9 mouse cellular contexts compared by ENCODE assay signal in the genomic region with DNA sequence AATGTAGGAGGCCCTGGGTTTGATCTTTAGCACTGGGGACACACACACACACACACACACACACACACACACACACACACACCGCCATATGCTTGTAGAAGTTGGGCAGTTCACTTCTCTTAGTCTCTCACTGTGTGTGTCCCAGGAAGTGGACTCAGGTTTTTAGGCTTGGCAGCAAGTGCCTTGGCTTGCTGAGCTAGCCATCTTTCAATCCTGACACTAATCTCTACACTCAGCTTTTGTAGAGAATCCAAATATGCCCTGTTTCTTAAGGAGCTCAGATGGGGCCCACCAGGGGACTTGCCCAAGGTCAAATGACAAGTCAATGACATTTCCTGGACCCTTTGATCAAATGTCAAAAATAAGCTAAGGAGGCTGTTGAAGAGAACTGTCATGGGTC. TPM values are rescaled to one million over a fixed set of nuclear protein-coding genes. Genes with fewer than 3 reads are reported as not detected.
A peak's percentile ranks its signal among the peaks of the same experiment; 100 is the strongest.
DNase-seq lines count a peak whose midpoint lies in the region; ATAC-seq and TF ChIP-seq lines count a peak whose summit lies in the region.
"Had no signal": no experiment of that assay in that cellular context is flagged by ENCODE, and none has a peak within 500 bp of the region (broad histone marks: within the 10 kb centered on the region; RNA-seq: fewer than 3 reads in every experiment).

No protein-coding gene starts in this region.

- DNase-seq in heart, postnatal 4 days, result no peak
- DNase-seq in liver, postnatal 0 days, result no peak
- DNase-seq in spleen, adult 12 weeks (ENCODE audit: low spot score), result no peak
- DNase-seq in retina, postnatal 1 day, result no peak
- no peak for DNase-seq in left cerebral cortex, postnatal 36 days (ENCODE audit: low spot score in 2 of 2)

- ATAC-seq in heart, embryonic 11.5 days (replicated peaks; ENCODE audit: insufficient number of reproducible peaks, low FRiP score, low TSS enrichment), result no peak
- ATAC-seq in CD4-positive, CD25-positive, alpha-beta regulatory T cell, adult 4 months, result peak; percentile 5
- no peak for ATAC-seq in forebrain, embryonic 15.5 days (replicated peaks)
- no peak for ATAC-seq in liver, postnatal 0 days

- H3K4me1 ChIP-seq in heart, embryonic 11.5 days (ENCODE audit: control insufficient read depth, insufficient read depth, low read length), result peaks cover 21% of the 10 kb centered on the region
- H3K4me1 ChIP-seq in forebrain, embryonic 15.5 days, result peaks cover 6% of the 10 kb centered on the region; the same call in 1 of the 2 replicates
- H3K4me1 ChIP-seq in liver, postnatal 0 days (ENCODE audit: insufficient read depth), result peaks cover 15% of the 10 kb centered on the region

- intact Hi-C loops in left cerebral cortex, postnatal 36 days (cut with DNase I), result loop anchor here (1.0 kb wide), 1 partner anchor 39 kb away; no protein-coding TSS in a partner anchor

- H3K9ac ChIP-seq in heart, embryonic 11.5 days (ENCODE audit: low read depth, low read length), result no peak overlapping the region
- H3K9ac ChIP-seq in forebrain, embryonic 15.5 days (replicated peaks), result no peak overlapping the region
- H3K9ac ChIP-seq in liver, postnatal 0 days (replicated peaks), result peak overlapping the region; percentile 60

- no peak overlapping the region for H3K27ac ChIP-seq in heart, embryonic 11.5 days (ENCODE audit: low read depth, low read length)
- H3K27ac ChIP-seq in forebrain, embryonic 15.5 days (replicated peaks), result no peak overlapping the region
- peak overlapping the region; percentile 93 for H3K27ac ChIP-seq in liver, postnatal 0 days (ENCODE audit: low read depth)

- no peaks in the 10 kb centered on the region for H3K27me3 ChIP-seq in heart, embryonic 11.5 days (ENCODE audit: control insufficient read depth, insufficient read depth, low read length)
- H3K27me3 ChIP-seq in forebrain, embryonic 15.5 days, result no peaks in the 10 kb centered on the region
- no peaks in the 10 kb centered on the region for H3K27me3 ChIP-seq in liver, postnatal 0 days (ENCODE audit: insufficient read depth, low read length)

- peak overlapping the region; percentile 52; the same call in 1 of the 2 replicates for H3K4me2 ChIP-seq in heart, embryonic 11.5 days
- peak overlapping the region; percentile 19; the same call in 1 of the 2 replicates for H3K4me2 ChIP-seq in forebrain, embryonic 15.5 days (replicated peaks)
- H3K4me2 ChIP-seq in liver, postnatal 0 days (ENCODE audit: low read depth, low read length), result peak overlapping the region; percentile 52

- H3K4me3 ChIP-seq in heart, embryonic 11.5 days (ENCODE audit: low read depth, low read length), result no peak overlapping the region
- H3K4me3 ChIP-seq in forebrain, embryonic 15.5 days, result no peak overlapping the region
- no peak overlapping the region for H3K4me3 ChIP-seq in liver, postnatal 0 days (ENCODE audit: low read depth, low read length)

- no peaks in the 10 kb centered on the region for H3K36me3 ChIP-seq in heart, embryonic 11.5 days (ENCODE audit: control insufficient read depth, insufficient read depth, low read length)
- H3K36me3 ChIP-seq in forebrain, embryonic 15.5 days, result no peaks in the 10 kb centered on the region
- no peaks in the 10 kb centered on the region for H3K36me3 ChIP-seq in liver, postnatal 0 days (replicated peaks; ENCODE audit: insufficient read depth, low read length)

- no peaks in the 10 kb centered on the region for H3K9me3 ChIP-seq in heart, embryonic 11.5 days (replicated peaks; ENCODE audit: control insufficient read depth, low read length)
- H3K9me3 ChIP-seq in forebrain, embryonic 15.5 days, result no peaks in the 10 kb centered on the region
- H3K9me3 ChIP-seq in liver, postnatal 0 days (ENCODE audit: low read length), result no peaks in the 10 kb centered on the region

- 80% methylated on average over 1 of the region's 1 CpGs for WGBS in heart, embryonic 11.5 days (ENCODE audit: insufficient replicate concordance)
- WGBS in forebrain, embryonic 15.5 days, result 94% methylated on average over 1 of the region's 1 CpGs
- 65% methylated on average over 1 of the region's 1 CpGs for WGBS in liver, postnatal 0 days (ENCODE audit: insufficient replicate concordance)

- TF ChIP-seq EP300 in liver, postnatal 0 days (IDR thresholded peaks at IDR 0.05; ENCODE audit: low read depth), result no peak

- no peak for TF ChIP-seq CTCF in liver, postnatal 0 days (IDR thresholded peaks at IDR 0.05; ENCODE audit: low read depth)

RNA-seq across cellular contexts. Expression of gene Sys1, which starts 0.4 kb away (rescaled TPM):
- 37.0 and 42.3 TPM in 2 replicates for polyA plus RNA-seq in heart, embryonic 11.5 days (2014; fragmentation: Nextera tagmentation; extraction: Ambion mirVana)
- 10 to 100 TPM; 20.2 to 23.1 TPM for total RNA-seq in heart, postnatal 4 days (2021)
- 10 to 100 TPM in 1 of 2 experiments, 1 to 10 TPM in 1; 8.8 to 15.1 TPM for polyA plus RNA-seq in CD4-positive, CD25-positive, alpha-beta regulatory T cell, adult 4 months (2017; shearing (Covaris generic))
- 76.6 and 82.2 TPM in 2 replicates for polyA plus RNA-seq in forebrain, embryonic 15.5 days (2015; fragmentation: Nextera tagmentation; extraction: Ambion mirVana)
- 43.5 and 46.2 TPM in 2 replicates for polyA plus RNA-seq in liver, postnatal 0 days (2015; fragmentation: Nextera tagmentation; extraction: Ambion mirVana)
- total RNA-seq in left cerebral cortex, postnatal 36 days (2021), result 10 to 100 TPM; 34.7 to 40.4 TPM

RNA-seq across cellular contexts. Expression of gene Gm20458, which starts 4.4 kb away (rescaled TPM):
- 4.8 and 8.4 TPM in 2 replicates for polyA plus RNA-seq in heart, embryonic 11.5 days (2014; fragmentation: Nextera tagmentation; extraction: Ambion mirVana)
- total RNA-seq in heart, postnatal 4 days (2021), result 1 to 10 TPM; 2.5 to 4.3 TPM
- polyA plus RNA-seq in CD4-positive, CD25-positive, alpha-beta regulatory T cell, adult 4 months (2017; shearing (Covaris generic)), result not detected
- polyA plus RNA-seq in forebrain, embryonic 15.5 days (2015; fragmentation: Nextera tagmentation; extraction: Ambion mirVana), result 6.0 and 6.9 TPM in 2 replicates
- polyA plus RNA-seq in liver, postnatal 0 days (2015; fragmentation: Nextera tagmentation; extraction: Ambion mirVana), result 5.8 and 6.1 TPM in 2 replicates
- total RNA-seq in left cerebral cortex, postnatal 36 days (2021), result 10 to 100 TPM in 1 of 2 experiments, 1 to 10 TPM in 1; 8.1 to 14.9 TPM

RNA-seq across cellular contexts. Expression of gene Sdc4, which starts 12.7 kb away (rescaled TPM):
- 33.9 and 34.6 TPM in 2 replicates for polyA plus RNA-seq in heart, embryonic 11.5 days (2014; fragmentation: Nextera tagmentation; extraction: Ambion mirVana)
- 10 to 100 TPM; 22.1 to 25.8 TPM for total RNA-seq in heart, postnatal 4 days (2021)
- 10 to 100 TPM; 69.7 to 93.7 TPM for polyA plus RNA-seq in CD4-positive, CD25-positive, alpha-beta regulatory T cell, adult 4 months (2017; shearing (Covaris generic))
- polyA plus RNA-seq in forebrain, embryonic 15.5 days (2015; fragmentation: Nextera tagmentation; extraction: Ambion mirVana), result 6.1 and 6.4 TPM in 2 replicates
- 194 and 208 TPM in 2 replicates for polyA plus RNA-seq in liver, postnatal 0 days (2015; fragmentation: Nextera tagmentation; extraction: Ambion mirVana)
- 10 to 100 TPM; 98.5 TPM for total RNA-seq in left cerebral cortex, postnatal 36 days (2021)

RNA-seq across cellular contexts. Expression of gene Trp53tg5, which starts 17.1 kb away (rescaled TPM):
- polyA plus RNA-seq in heart, embryonic 11.5 days (2014; fragmentation: Nextera tagmentation; extraction: Ambion mirVana), result not detected in 2 replicates
- not detected for total RNA-seq in heart, postnatal 4 days (2021)
- polyA plus RNA-seq in CD4-positive, CD25-positive, alpha-beta regulatory T cell, adult 4 months (2017; shearing (Covaris generic)), result not detected
- polyA plus RNA-seq in forebrain, embryonic 15.5 days (2015; fragmentation: Nextera tagmentation; extraction: Ambion mirVana), result not detected in 2 replicates
- polyA plus RNA-seq in liver, postnatal 0 days (2015; fragmentation: Nextera tagmentation; extraction: Ambion mirVana), result not detected in 2 replicates
- not detected for total RNA-seq in left cerebral cortex, postnatal 36 days (2021)
- total RNA-seq: layer of hippocampus, postnatal 10 days had no signal

RNA-seq across cellular contexts. Expression of gene Dbndd2, which starts 29.5 kb away (rescaled TPM):
- 16.5 and 21.9 TPM in 2 replicates for polyA plus RNA-seq in heart, embryonic 11.5 days (2014; fragmentation: Nextera tagmentation; extraction: Ambion mirVana)
- 10 to 100 TPM; 19.2 to 21.2 TPM for total RNA-seq in heart, postnatal 4 days (2021)
- 1 to 10 TPM; 3.7 to 4.5 TPM for polyA plus RNA-seq in CD4-positive, CD25-positive, alpha-beta regulatory T cell, adult 4 months (2017; shearing (Covaris generic))
- polyA plus RNA-seq in forebrain, embryonic 15.5 days (2015; fragmentation: Nextera tagmentation; extraction: Ambion mirVana), result 8.1 and 9.1 TPM in 2 replicates
- polyA plus RNA-seq in liver, postnatal 0 days (2015; fragmentation: Nextera tagmentation; extraction: Ambion mirVana), result 2.7 TPM in 2 replicates
- 100 to 1,000 TPM; 112 to 126 TPM for total RNA-seq in left cerebral cortex, postnatal 36 days (2021)
